12 mouse cellular contexts compared by ENCODE assay signal in genomic region chr7:142433623-142434022, GRCm38 (mm10). TPM values are rescaled to one million over a fixed set of nuclear protein-coding genes. Genes with fewer than 3 reads are reported as not detected.
DNase-seq lines count a peak whose midpoint lies in the region; ATAC-seq and TF ChIP-seq lines count a peak whose summit lies in the region.
"Had no signal": no experiment of that assay in that cellular context is flagged by ENCODE, and none has a peak within 500 bp of the region (broad histone marks: within the 10 kb centered on the region; RNA-seq: fewer than 3 reads in every experiment).

No protein-coding gene starts in this region.

- ATAC-seq in heart, embryonic 14.5 days (ENCODE audit: insufficient number of reproducible peaks, insufficient read depth, low FRiP score, low read depth), result no peak
- ATAC-seq in heart, postnatal 0 days (ENCODE audit: insufficient read depth, low read depth), result no peak
- ATAC-seq in midbrain, embryonic 16.5 days, result no peak
- no peak for ATAC-seq in forebrain, embryonic 12.5 days (ENCODE audit: low FRiP score)
- ATAC-seq: hindbrain, embryonic 16.5 days had no signal

- no peaks in the 10 kb centered on the region for H3K9me3 ChIP-seq in heart, embryonic 14.5 days (ENCODE audit: control insufficient read depth, low read length)
- H3K9me3 ChIP-seq in heart, postnatal 0 days (replicated peaks; ENCODE audit: control insufficient read depth, low read length), result no peaks in the 10 kb centered on the region
- no peaks in the 10 kb centered on the region for H3K9me3 ChIP-seq in midbrain, embryonic 16.5 days (replicated peaks; ENCODE audit: control insufficient read depth, low read length, poor library complexity, severe bottlenecking)
- H3K9me3 ChIP-seq in forebrain, embryonic 12.5 days, result no peaks in the 10 kb centered on the region
- H3K9me3 ChIP-seq: G1E had no signal

- H3K4me2 ChIP-seq in heart, embryonic 14.5 days (ENCODE audit: low read length), result no peak overlapping the region
- H3K4me2 ChIP-seq in heart, postnatal 0 days (ENCODE audit: low read depth, low read length), result no peak overlapping the region
- H3K4me2 ChIP-seq in midbrain, embryonic 16.5 days (ENCODE audit: low read length), result no peak overlapping the region
- H3K4me2 ChIP-seq in forebrain, embryonic 12.5 days, result no peak overlapping the region
- H3K4me2 ChIP-seq: liver, embryonic 11.5 days had no signal

- no peak for TF ChIP-seq EP300 in heart, postnatal 0 days (IDR thresholded peaks at IDR 0.05; ENCODE audit: low read depth)

- peak overlapping the region; percentile 29 to 60; a peak in 3 of 4 replicates for H3K27ac ChIP-seq in heart, embryonic 14.5 days (replicated peaks in 1 of 2; ENCODE audit: control insufficient read depth in 1 of 2, insufficient read depth in 1 of 2, low read depth in 2 of 2, low read length in 2 of 2)
- H3K27ac ChIP-seq in heart, postnatal 0 days (ENCODE audit: low read depth), result peak overlapping the region; percentile 41; the same call in 1 of the 2 replicates
- H3K27ac ChIP-seq in midbrain, embryonic 16.5 days (ENCODE audit: low read length), result no peak overlapping the region
- no peak overlapping the region for H3K27ac ChIP-seq in forebrain, embryonic 12.5 days

- H3K36me3 ChIP-seq in heart, embryonic 14.5 days (ENCODE audit: control insufficient read depth, insufficient read depth, low read length), result no peaks in the 10 kb centered on the region
- no peaks in the 10 kb centered on the region for H3K36me3 ChIP-seq in heart, postnatal 0 days (replicated peaks; ENCODE audit: control insufficient read depth, insufficient read depth, low read length)
- no peaks in the 10 kb centered on the region for H3K36me3 ChIP-seq in midbrain, embryonic 16.5 days (ENCODE audit: control insufficient read depth, insufficient read depth, low read length)
- H3K36me3 ChIP-seq in forebrain, embryonic 12.5 days (replicated peaks), result no peaks in the 10 kb centered on the region
- H3K36me3 ChIP-seq: G1E had no signal

- H3K4me1 ChIP-seq in heart, embryonic 14.5 days (ENCODE audit: control insufficient read depth in 2 of 2, insufficient read depth in 2 of 2, low read length in 2 of 2), result peaks cover 25 to 29% of the 10 kb centered on the region in 2 experiments
- peaks cover 10% of the 10 kb centered on the region; the same call in 1 of the 2 replicates for H3K4me1 ChIP-seq in heart, postnatal 0 days (ENCODE audit: control insufficient read depth, insufficient read depth)
- 0 out of 2 replicates have a peak, but pooled peaks cover 2% of the 10 kb centered on the region for H3K4me1 ChIP-seq in midbrain, embryonic 16.5 days (ENCODE audit: control insufficient read depth, insufficient read depth, low read length)
- H3K4me1 ChIP-seq in forebrain, embryonic 12.5 days, result peaks cover 10% of the 10 kb centered on the region

- intact Hi-C loops in heart, postnatal 10 days (cut with DNase I), result loop anchor here (1.0 to 2.0 kb wide), 3 partner anchors 16 to 239 kb away; no protein-coding TSS in a partner anchor

- WGBS in heart, embryonic 14.5 days, result 25% methylated on average over 19 of the region's 19 CpGs
- 34% methylated on average over 19 of the region's 19 CpGs for WGBS in heart, postnatal 0 days
- 51% methylated on average over 19 of the region's 19 CpGs for WGBS in midbrain, embryonic 16.5 days
- WGBS in forebrain, embryonic 12.5 days, result 61% methylated on average over 18 of the region's 19 CpGs

- TF ChIP-seq CTCF in heart, postnatal 0 days (IDR thresholded peaks at IDR 0.05; ENCODE audit: low read depth), result no peak

- H3K27me3 ChIP-seq in heart, embryonic 14.5 days (ENCODE audit: control insufficient read depth, insufficient read depth, low read length), result no peaks in the 10 kb centered on the region
- H3K27me3 ChIP-seq in heart, postnatal 0 days (ENCODE audit: control insufficient read depth, insufficient read depth, low read length), result no peaks in the 10 kb centered on the region
- H3K27me3 ChIP-seq in midbrain, embryonic 16.5 days (ENCODE audit: control insufficient read depth, insufficient read depth, low read depth, low read length), result no peaks in the 10 kb centered on the region
- peaks cover 14% of the 10 kb centered on the region; the same call in 1 of the 2 replicates for H3K27me3 ChIP-seq in forebrain, embryonic 12.5 days

- H3K9ac ChIP-seq in heart, embryonic 14.5 days (ENCODE audit: low read length), result 0 out of 2 replicates have a peak overlapping the region, but pooled peaks have one; percentile 0
- 0 out of 2 replicates have a peak overlapping the region, but pooled peaks have one; percentile 27 for H3K9ac ChIP-seq in heart, postnatal 0 days (replicated peaks; ENCODE audit: low read depth, low read length)
- H3K9ac ChIP-seq in midbrain, embryonic 16.5 days (ENCODE audit: low read depth, low read length), result no peak overlapping the region
- H3K9ac ChIP-seq in forebrain, embryonic 12.5 days, result no peak overlapping the region

- DNase-seq in heart, postnatal 10 days, result no peak
- peak; percentile 36 for DNase-seq in urinary bladder, adult 2 months (ENCODE audit: low spot score)
- no peak for DNase-seq in urinary bladder, adult 18-20 months (ENCODE audit: low spot score in 2 of 2)
- no peak for DNase-seq in heart, postnatal 0 days (ENCODE audit: low spot score)

- H3K4me3 ChIP-seq in heart, embryonic 14.5 days (ENCODE audit: control insufficient read depth in 1 of 2, insufficient read depth in 1 of 2, low read depth in 1 of 2, low read length in 2 of 2), result no peak overlapping the region
- no peak overlapping the region for H3K4me3 ChIP-seq in heart, postnatal 0 days (ENCODE audit: low read depth, low read length)
- H3K4me3 ChIP-seq in midbrain, embryonic 16.5 days (ENCODE audit: low read depth, low read length), result no peak overlapping the region
- no peak overlapping the region for H3K4me3 ChIP-seq in forebrain, embryonic 12.5 days (replicated peaks)

RNA-seq across cellular contexts. Expression of gene Syt8, which starts 1.0 kb away (rescaled TPM):
- not detected in 2 replicates for polyA plus RNA-seq in heart, embryonic 14.5 days (2014; fragmentation: Nextera tagmentation; extraction: Ambion mirVana)
- total RNA-seq in heart, postnatal 10 days (2021), result not detected
- polyA plus RNA-seq in urinary bladder, adult 2 months (2012; rRNA removed), result 316 and 420 TPM in 2 replicates
- 18.0 TPM in 1 of 2 replicates, not detected in the other for total RNA-seq in heart, postnatal 0 days (2014; rRNA removed; ENCODE audit: low replicate concordance)
- 0.10 TPM in 1 of 2 replicates, not detected in the other for polyA plus RNA-seq in heart, postnatal 0 days (2015; fragmentation: Nextera tagmentation; extraction: Ambion mirVana)
- polyA plus RNA-seq in midbrain, embryonic 16.5 days (2015; fragmentation: Nextera tagmentation; extraction: Ambion mirVana), result not detected in 2 replicates
- not detected in 2 replicates for polyA plus RNA-seq in forebrain, embryonic 12.5 days (2016; fragmentation: Nextera tagmentation; extraction: Ambion mirVana)
- total RNA-seq: megakaryocyte, adult 5-6 weeks had no signal
- polyA plus RNA-seq: G1E; hindbrain, embryonic 16.5 days had no signal

RNA-seq across cellular contexts. Expression of gene Tnni2, which starts 8.0 kb away (rescaled TPM):
- 24.1 and 31.7 TPM in 2 replicates for polyA plus RNA-seq in heart, embryonic 14.5 days (2014; fragmentation: Nextera tagmentation; extraction: Ambion mirVana)
- 1 to 10 TPM; 1.9 to 4.3 TPM for total RNA-seq in heart, postnatal 10 days (2021)
- polyA plus RNA-seq in urinary bladder, adult 2 months (2012; rRNA removed), result 39.4 and 48.2 TPM in 2 replicates
- not detected in 2 replicates for total RNA-seq in heart, postnatal 0 days (2014; rRNA removed; ENCODE audit: low replicate concordance)
- polyA plus RNA-seq in heart, postnatal 0 days (2015; fragmentation: Nextera tagmentation; extraction: Ambion mirVana), result 8.9 and 9.9 TPM in 2 replicates
- polyA plus RNA-seq in midbrain, embryonic 16.5 days (2015; fragmentation: Nextera tagmentation; extraction: Ambion mirVana), result 0.51 and 0.78 TPM in 2 replicates
- 1.3 TPM in 1 of 2 replicates, not detected in the other for polyA plus RNA-seq in forebrain, embryonic 12.5 days (2016; fragmentation: Nextera tagmentation; extraction: Ambion mirVana)
- polyA plus RNA-seq: testis, adult 2 months had no signal

RNA-seq across cellular contexts. Expression of gene Lsp1, which starts 27.0 kb away (rescaled TPM):
- 48.6 and 49.3 TPM in 2 replicates for polyA plus RNA-seq in heart, embryonic 14.5 days (2014; fragmentation: Nextera tagmentation; extraction: Ambion mirVana)
- 100 to 1,000 TPM; 111 to 116 TPM for total RNA-seq in heart, postnatal 10 days (2021)
- polyA plus RNA-seq in urinary bladder, adult 2 months (2012; rRNA removed), result 379 and 420 TPM in 2 replicates
- total RNA-seq in heart, postnatal 0 days (2014; rRNA removed; ENCODE audit: low replicate concordance), result 20.8 and 84.4 TPM in 2 replicates
- 47.7 and 53.1 TPM in 2 replicates for polyA plus RNA-seq in heart, postnatal 0 days (2015; fragmentation: Nextera tagmentation; extraction: Ambion mirVana)
- polyA plus RNA-seq in midbrain, embryonic 16.5 days (2015; fragmentation: Nextera tagmentation; extraction: Ambion mirVana), result 4.8 and 5.1 TPM in 2 replicates
- 5.4 and 6.3 TPM in 2 replicates for polyA plus RNA-seq in forebrain, embryonic 12.5 days (2016; fragmentation: Nextera tagmentation; extraction: Ambion mirVana)

RNA-seq across cellular contexts. Expression of gene Ctsd, which starts 45.8 kb away (rescaled TPM):
- polyA plus RNA-seq in heart, embryonic 14.5 days (2014; fragmentation: Nextera tagmentation; extraction: Ambion mirVana), result 516 and 537 TPM in 2 replicates
- 100 to 1,000 TPM; 501 to 525 TPM for total RNA-seq in heart, postnatal 10 days (2021)
- polyA plus RNA-seq in urinary bladder, adult 2 months (2012; rRNA removed), result 836 and 938 TPM in 2 replicates
- total RNA-seq in heart, postnatal 0 days (2014; rRNA removed; ENCODE audit: low replicate concordance), result 1,049 and 1,105 TPM in 2 replicates
- polyA plus RNA-seq in heart, postnatal 0 days (2015; fragmentation: Nextera tagmentation; extraction: Ambion mirVana), result 484 and 489 TPM in 2 replicates
- polyA plus RNA-seq in midbrain, embryonic 16.5 days (2015; fragmentation: Nextera tagmentation; extraction: Ambion mirVana), result 243 and 289 TPM in 2 replicates
- polyA plus RNA-seq in forebrain, embryonic 12.5 days (2016; fragmentation: Nextera tagmentation; extraction: Ambion mirVana), result 132 TPM in 2 replicates

RNA-seq across cellular contexts. Expression of gene Gm49369, which starts 51.2 kb away (rescaled TPM):
- not detected in 2 replicates for polyA plus RNA-seq in heart, embryonic 14.5 days (2014; fragmentation: Nextera tagmentation; extraction: Ambion mirVana)
- 1 to 10 TPM; 1.7 to 5.1 TPM for total RNA-seq in heart, postnatal 10 days (2021)
- 2.0 and 2.2 TPM in 2 replicates for polyA plus RNA-seq in urinary bladder, adult 2 months (2012; rRNA removed)
- total RNA-seq in heart, postnatal 0 days (2014; rRNA removed; ENCODE audit: low replicate concordance), result not detected in 2 replicates
- polyA plus RNA-seq in heart, postnatal 0 days (2015; fragmentation: Nextera tagmentation; extraction: Ambion mirVana), result 0.85 TPM in 1 of 2 replicates, not detected in the other
- polyA plus RNA-seq in midbrain, embryonic 16.5 days (2015; fragmentation: Nextera tagmentation; extraction: Ambion mirVana), result 2.5 and 3.4 TPM in 2 replicates
- 0.60 and 0.91 TPM in 2 replicates for polyA plus RNA-seq in forebrain, embryonic 12.5 days (2016; fragmentation: Nextera tagmentation; extraction: Ambion mirVana)
- polyA plus RNA-seq: liver, embryonic 11.5 days; testis, adult 2 months had no signal

Comparison
In these comparisons a context has a peak if more than half of its experiments do, and no peak if none do; other contexts are left out.
1. H3K27ac ChIP-seq: peak in heart, embryonic 14.5 days (2 of 2) and heart, postnatal 0 days (single experiment); none in midbrain, embryonic 16.5 days (single experiment) and forebrain, embryonic 12.5 days (single experiment).
2. H3K9ac ChIP-seq: peak in heart, embryonic 14.5 days (single experiment) and heart, postnatal 0 days (single experiment); none in midbrain, embryonic 16.5 days (single experiment) and forebrain, embryonic 12.5 days (single experiment).
3. RNA of gene Syt8, which starts 1.0 kb away (polyA plus RNA-seq): 316 to 420 TPM in urinary bladder, adult 2 months; 0.10 TPM in heart, postnatal 0 days, not detected in heart, embryonic 14.5 days, not detected in midbrain, embryonic 16.5 days and not detected in forebrain, embryonic 12.5 days; every median in the first group is over 100 times any median in the second.